Mouse (Mus musculus) testis, adult 2 months (tissue): ENCODE measurements around the gene Fancd2.

Source experiments
- CTCF ChIP-seq: fragments of 200-500 bp; IDR thresholded peaks from 2 replicates; pipeline ENCODE4 v1.5.1; 2012; ENCODE audit warnings: low read depth, mild to moderate bottlenecking, inconsistent platforms, low read length, moderate library complexity; ENCODE audit not compliant: control insufficient read depth, insufficient read depth, insufficient replicate concordance
- POLR2A ChIP-seq: fragments of 200-500 bp; IDR thresholded peaks from 2 replicates; pipeline ENCODE4 v1.6.1; 2012; ENCODE audit warnings: low read depth, mild to moderate bottlenecking, inconsistent platforms, low read length, moderate library complexity; ENCODE audit not compliant: control insufficient read depth

- TF ChIP-seq CTCF (no peak), POLR2A (no peak)
These were observed 111.5 kb downstream of the Fancd2 start for GRCm38 (mm10) chr6:113643021-113643420.
